Mouse (Mus musculus) adrenal gland, adult 2 months (tissue): Measurements from ENCODE around the gene Arhgap23. TPM values are rescaled to one million over a fixed set of nuclear protein-coding genes. Genes with fewer than 3 reads are reported as not detected.

Experiments used
- DNase-seq: peaks from one replicate; pipeline ENCODE4 v3.0.0; 2021
- polyA plus RNA-seq: library from polyadenylated mRNA; depleted of rRNA; stranded (reverse); fragments of >200 nt; gene quantifications from 2 replicates; pipeline ENCODE4 v1.2.3, GENCODE M21; 2012
- total RNA-seq, 2 experiments: library from RNA; stranded (reverse); gene quantifications; 2 replicates each; pipeline ENCODE4 v1.2.3; 2021

The Arhgap23 gene
- total and polyA plus RNA-seq, 3 experiments, result 29.0 to 96.3 (median 29.3) TPM

- no peak for DNase-seq
Observed at GRCm38 (mm10) chr11:97466444-97467160, 51.3 kb downstream of the Arhgap23 start.

- DNase-seq, result peak; percentile 84
Observed at GRCm38 (mm10) chr11:97468639-97469287, 53.4 kb downstream of the Arhgap23 start.

DNA sequence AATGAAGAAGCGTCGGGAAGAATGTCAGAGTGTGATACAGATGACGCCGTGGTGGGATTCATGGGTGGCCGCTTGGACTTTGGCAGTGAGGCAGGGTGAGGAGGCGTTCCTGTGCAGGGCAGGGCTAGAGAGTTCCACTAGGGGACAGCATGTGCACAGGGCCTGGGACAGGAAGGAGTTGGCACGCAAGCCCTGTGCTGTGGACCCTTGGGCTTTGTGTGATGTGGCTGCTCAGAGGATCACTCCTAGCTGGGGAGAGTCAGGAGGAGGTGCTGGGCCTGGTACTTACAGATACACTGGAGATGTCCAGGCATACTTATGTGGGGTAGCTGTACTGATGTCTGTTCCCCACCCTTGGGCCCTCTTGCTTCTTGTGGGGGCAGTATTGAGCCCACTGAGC is 54.5 kb downstream of the Arhgap23 start:
- no peak for DNase-seq

DNA sequence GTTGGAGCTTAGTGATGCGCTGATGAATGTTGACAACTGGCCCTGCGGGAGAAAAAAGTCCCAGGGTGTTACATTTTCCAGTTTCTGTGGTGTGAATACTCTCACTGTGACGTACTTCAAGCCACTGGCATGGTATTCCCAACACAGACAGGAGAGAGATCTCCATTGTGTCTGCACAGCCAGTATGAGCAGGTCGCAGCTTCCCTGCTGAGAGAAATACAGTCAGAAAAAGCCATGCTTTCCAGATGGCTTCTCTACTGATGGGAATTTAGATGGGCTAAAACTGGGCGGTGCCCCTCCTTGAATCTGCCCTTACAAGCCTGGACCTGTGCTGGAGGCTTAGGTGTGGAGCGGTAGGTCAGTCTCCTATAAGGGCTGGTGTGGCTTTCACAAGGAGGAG is 55.9 kb downstream of the Arhgap23 start:
- no peak for DNase-seq

- no peak for DNase-seq
Observed at GRCm38 (mm10) chr11:97476334-97477095, 61.2 kb downstream of the Arhgap23 start.

- DNase-seq, result peak; percentile 58
Observed at GRCm38 (mm10) chr11:97477431-97477830, 62.1 kb downstream of the Arhgap23 start.

GRCm38 (mm10) chr11:97478345-97478744 is 63.0 kb downstream of the Arhgap23 start:
- DNase-seq, result no peak

GRCm38 (mm10) chr11:97479085-97479484 is 63.8 kb downstream of the Arhgap23 start:
- DNase-seq, result no peak

DNA sequence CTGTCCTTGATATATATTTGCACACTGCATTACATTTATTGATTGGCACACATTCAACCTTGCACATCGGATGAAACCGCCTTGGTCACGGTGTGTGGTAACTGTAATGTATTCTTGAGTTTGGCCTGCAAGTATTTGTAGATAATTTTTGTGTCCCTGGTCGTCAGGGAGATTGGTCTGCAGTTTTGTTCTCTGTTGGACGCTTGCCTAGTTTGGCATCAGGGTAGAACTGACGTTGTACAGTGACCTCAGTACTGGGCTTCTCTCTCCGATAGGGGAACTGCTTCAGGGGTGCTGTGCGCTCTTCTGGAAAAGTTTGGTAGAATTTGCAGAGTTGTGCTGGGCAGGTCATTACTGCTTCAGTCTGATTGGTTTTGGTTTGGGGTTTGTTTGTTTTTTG is 64.5 kb downstream of the Arhgap23 start:
- peak; percentile 45 for DNase-seq

DNA sequence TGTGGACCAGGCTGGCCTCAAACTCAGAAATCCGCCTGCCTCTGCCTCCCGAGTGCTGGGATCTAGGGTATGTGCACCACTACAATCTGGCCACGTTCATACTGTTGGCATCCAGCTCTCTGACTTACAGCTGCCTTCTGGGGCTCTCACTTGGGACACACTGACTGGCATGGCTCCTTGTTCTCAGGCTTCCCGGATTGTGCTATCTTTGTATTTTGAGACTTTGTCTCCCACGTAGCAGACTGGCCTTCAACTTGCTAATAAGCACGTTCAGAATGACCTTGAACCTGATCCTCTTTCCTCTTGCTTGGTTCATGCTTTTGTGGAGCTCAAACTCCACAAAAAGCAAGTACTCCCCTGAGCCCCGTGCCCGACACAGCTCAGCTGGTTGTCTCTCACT is 70.3 kb downstream of the Arhgap23 start:
- DNase-seq, result no peak

- no peak for DNase-seq
Observed at GRCm38 (mm10) chr11:97487656-97488055, 72.3 kb downstream of the Arhgap23 start.

DNA sequence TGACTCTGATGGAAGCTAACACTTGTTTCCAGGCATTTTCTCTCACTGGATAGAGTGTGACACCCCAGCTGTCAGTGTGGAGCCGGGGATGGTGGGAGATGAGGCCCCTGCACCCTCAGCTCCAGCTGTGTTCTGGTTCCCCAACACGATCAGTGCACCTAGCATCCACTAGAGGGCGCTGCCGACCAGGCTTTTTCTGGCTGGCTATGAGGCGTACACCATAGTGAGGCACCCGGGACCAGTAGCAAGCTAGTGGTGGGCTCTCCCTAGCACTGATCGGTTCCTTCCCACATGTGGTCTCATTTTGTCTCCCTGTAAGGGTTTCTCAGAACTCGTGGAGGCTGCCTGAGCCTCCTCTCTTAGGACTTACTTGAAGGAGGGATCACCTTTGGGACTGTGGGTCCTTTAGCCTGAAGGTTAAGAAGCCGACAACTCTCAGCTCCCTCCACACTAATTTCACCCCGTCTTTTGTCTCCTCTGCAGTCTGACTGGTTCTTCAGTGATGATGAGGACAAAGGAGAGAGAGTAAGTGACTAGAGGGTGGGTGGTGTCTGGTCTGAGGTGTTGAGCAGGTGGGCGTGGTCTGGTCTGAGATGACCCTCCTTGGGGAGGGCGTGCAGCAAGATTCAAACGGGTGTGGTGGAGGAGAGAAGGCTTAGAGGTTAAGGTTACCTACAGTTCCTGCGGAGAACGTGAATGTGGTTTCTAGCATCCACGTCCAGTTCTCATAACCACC is 74.4 kb downstream of the Arhgap23 start:
- peak; percentile 77 for DNase-seq

GRCm38 (mm10) chr11:97491640-97492039 is 76.3 kb downstream of the Arhgap23 start:
- DNase-seq, result no peak

DNA sequence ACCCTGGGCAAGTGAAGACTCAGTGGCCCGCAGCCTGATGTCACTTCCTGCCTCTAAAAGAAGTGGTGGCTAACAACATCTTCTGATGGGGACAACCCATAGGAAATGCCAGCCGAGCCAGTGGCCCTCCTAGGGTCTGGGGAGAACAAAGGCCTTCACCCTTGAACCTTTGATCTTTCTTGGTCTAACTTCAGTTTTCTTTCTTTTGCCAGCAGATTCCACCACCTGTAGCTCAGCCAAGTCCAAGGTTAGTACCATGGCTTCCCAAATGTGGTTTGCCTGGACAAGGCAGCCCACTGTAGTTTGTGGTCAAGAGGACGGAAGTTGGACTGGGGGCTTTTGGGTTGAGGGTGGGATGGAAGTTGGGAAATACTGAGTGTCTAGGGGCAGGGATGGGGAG is 77.5 kb downstream of the Arhgap23 start:
- DNase-seq, result no peak

DNA sequence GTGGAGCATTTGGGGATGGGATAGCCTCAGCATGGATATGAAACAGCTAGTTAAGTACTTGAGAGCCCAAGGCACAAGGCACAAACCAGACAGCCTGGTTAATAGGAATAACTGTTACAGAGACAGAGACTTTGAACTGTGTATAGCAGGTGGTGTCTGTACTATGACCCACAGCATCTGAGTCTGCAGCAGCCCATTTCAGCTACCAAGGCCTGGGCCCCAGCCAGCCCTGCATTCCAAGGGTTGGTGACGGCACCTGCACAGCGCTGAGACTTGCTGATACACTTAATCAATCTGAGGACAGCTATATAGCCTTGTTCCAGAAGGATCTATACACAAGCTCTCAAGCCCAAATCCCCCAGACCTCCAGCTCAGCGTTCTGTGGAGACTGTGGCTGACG is 82.2 kb downstream of the Arhgap23 start:
- DNase-seq, result no peak

DNA sequence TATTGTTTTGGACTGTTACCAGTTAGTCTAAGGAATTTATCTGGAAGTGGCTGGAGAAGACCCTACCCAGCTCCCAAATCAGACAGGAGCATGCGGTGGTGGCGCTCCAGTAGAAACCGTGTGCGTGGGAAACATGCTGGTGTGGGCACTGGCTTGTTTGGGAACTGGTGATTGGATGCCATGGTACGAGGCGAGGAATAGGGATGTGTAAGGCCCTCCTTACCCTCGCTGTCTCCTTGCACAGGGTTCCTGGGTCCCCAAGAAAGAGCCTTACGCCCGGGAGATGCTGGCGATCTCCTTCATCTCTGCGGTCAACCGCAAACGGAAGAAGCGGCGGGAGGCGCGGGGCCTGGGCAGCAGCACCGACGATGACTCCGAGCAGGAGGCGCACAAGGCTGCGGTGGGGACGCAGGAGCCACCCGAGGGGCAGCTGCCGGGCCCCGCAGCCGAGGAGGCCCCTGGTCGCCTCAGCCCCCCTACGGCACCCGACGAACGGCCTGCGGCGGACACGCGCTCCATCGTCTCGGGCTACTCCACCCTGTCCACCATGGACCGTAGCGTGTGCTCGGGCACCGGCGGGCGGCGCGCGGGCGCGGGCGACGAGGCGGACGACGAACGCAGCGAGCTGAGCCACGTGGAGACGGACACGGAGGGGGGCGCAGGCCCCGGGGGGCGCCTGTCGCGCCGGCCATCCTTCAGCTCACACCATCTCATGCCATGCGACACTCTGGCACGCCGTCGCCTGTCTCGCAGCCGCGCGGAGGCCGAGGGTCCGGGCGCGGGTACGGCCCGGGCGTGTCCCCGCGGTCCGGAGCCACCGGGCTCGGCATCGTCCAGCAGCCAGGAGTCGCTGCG is 84.8 kb downstream of the Arhgap23 start, which contains the start of gene 4933428G20Rik:
Gene 4933428G20Rik, minus strand, starts transcription at position 476 of the 855 bp plus-strand sequence.
- DNase-seq, result no peak

DNA sequence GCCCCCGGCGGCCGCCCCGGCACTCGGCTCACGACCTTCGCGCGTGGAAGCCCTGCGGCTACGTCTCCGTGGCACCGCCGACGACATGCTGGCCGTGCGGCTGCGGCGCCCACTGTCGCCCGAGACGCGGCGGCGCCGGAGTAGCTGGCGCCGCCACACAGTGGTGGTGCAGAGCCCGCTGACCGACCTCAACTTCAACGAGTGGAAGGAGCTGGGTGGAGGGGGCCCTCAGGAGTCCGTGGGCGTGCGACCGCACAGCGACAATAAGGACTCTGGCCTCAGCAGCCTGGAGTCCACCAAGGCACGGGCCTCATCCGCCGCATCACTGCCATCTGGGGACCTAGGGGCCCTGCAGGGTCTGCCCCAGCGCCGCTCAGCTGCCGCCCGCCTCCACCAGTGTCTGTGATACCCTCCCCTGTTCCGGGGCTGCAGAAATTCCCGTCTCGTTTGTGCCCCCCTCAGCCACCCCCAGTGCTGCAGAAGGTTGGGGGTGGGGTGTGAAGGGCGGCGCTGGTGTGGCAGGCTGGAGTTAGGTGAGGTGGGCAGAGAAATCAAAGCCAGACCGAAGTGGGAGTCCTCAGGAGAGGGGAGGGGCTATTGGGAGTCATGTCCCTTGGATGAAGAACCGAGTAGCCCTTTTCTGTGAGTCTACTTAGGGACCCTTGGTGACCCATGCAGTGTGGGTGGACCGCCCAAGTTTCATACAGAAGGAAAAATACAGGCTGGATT is 85.6 kb downstream of the Arhgap23 start:
- no peak for DNase-seq

DNA sequence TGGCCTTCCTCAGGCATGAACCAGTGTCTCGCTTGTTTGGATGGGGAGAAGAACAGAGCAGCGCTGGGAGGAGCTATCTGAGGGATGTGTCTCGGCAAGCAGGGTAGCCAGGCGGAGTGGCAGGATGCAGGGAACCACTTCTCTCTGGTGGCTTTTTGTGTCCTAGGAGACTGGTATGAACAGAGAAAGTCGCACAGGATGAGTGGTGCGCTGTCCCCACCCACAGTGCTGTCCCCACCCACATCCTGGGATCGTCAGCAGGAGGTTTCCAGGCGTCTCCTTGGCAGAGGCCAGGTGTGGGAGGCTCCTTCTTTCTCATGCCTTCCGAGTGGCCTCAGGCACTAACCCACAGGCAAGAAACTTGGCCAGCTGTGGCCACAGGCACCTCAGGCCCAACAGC is 87.0 kb downstream of the Arhgap23 start:
- no peak for DNase-seq

DNA sequence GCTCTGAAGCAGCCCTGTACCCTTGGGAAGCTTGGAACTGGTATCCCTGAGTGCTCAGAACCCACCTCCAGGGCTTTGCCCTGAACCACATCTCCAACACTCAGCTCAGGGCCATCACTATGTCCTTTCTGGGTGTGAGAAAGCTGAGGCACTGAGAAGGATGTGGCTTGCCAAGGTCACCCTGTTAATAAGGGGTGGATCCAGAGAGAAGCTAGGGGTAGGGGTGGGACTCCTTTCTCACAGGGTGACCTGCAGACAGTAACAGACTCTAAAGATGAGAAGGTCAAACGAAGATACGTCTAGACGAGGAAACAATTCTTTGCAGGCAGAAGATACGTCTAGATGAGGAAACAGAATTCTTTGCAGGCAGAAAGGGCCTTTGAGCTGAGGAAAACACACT is 87.5 kb downstream of the Arhgap23 start:
- DNase-seq, result no peak

DNA sequence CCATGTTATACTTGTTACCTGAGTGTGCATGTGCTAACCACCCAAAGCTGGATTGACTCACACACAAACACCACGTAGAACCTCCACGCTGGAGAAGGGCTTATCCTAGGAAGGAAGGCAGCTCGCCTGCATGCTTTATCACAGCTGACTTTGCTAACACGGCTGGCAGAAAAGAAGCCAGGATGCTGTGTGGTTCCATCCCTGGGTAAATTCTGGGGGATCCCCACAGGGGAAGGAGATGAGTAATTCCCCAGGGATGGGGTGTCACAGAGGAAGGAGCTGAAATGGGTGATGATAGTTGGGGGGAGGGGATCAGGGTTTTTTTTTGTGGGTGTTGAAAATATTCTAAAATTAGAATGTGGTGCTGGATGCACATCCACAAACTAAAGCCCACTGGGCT is 90.5 kb downstream of the Arhgap23 start:
- no peak for DNase-seq

DNA sequence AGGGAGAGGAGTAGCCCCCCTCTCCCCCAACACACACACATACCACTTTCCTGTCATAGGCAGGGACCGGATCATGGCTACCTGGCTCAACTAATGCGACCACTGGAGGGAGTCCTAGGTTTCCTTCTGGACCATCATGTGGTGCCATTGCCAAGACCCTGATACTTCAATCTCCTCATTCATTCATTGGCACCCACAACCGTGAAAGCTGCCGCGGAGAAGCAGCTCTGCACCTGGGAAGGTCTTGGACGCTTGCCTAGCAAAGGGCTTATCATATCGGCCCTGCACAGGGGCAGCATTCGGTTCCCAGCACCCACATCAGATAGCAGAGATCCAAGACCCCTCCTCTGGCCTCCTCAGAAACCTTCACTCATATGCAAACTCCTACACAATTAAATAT is 91.0 kb downstream of the Arhgap23 start:
- no peak for DNase-seq
